Mouse (Mus musculus) CH12.LX (cell line): ENCODE results near the gene Kank3. TPM values are rescaled to one million over a fixed set of nuclear protein-coding genes. Genes with fewer than 3 reads are reported as not detected.

Experiments used
- DNase-seq: peaks from one replicate; pipeline ENCODE4 v3.0.0-alpha.2; 2013; ENCODE audit errors: extremely low read depth
- H3K27ac ChIP-seq: 2 replicates; pipeline ENCODE4 v1.5.1; 2012; ENCODE audit warnings: low read depth, mild to moderate bottlenecking, control low read depth, moderate library complexity; ENCODE audit not compliant: insufficient read depth
- H3K27me3 ChIP-seq: replicated peaks from 2 replicates; pipeline ENCODE3; 2012; ENCODE audit warnings: inconsistent platforms
- H3K36me3 ChIP-seq, 2 experiments: replicated peaks in 1 of 2; 2 replicates each; pipeline versions ENCODE3 to v1.6.1; 2012; ENCODE audit warnings: inconsistent platforms in 1 of 2, low read length in 1 of 2, mild to moderate bottlenecking in 1 of 2, mixed read lengths in 1 of 2, moderate library complexity in 1 of 2; ENCODE audit not compliant: control insufficient read depth in 1 of 2, insufficient read depth in 1 of 2
- H3K4me1 ChIP-seq, 2 experiments: 2 replicates each; pipeline ENCODE4 v1.6.1; 2012; ENCODE audit warnings: inconsistent platforms in 1 of 2, moderate library complexity in 1 of 2; ENCODE audit not compliant: insufficient read depth in 2 of 2, control insufficient read depth in 1 of 2
- H3K4me2 ChIP-seq: 2 replicates; pipeline ENCODE4 v1.6.1; 2012; ENCODE audit warnings: low read depth, mild to moderate bottlenecking, control low read depth; ENCODE audit not compliant: poor library complexity, insufficient read depth, severe bottlenecking
- H3K4me3 ChIP-seq, 3 experiments: fragments of 150-350 bp in 1 of 3; sonication (generic) in 1 of 3; replicated peaks in 1 of 3; 2 replicates each; pipeline versions ENCODE3 to v1.5.1; 2011 to 2012; ENCODE audit warnings: low read depth in 2 of 3, low read length in 2 of 3, mild to moderate bottlenecking in 2 of 3, moderate library complexity in 2 of 3, control low read depth in 1 of 3, improper control_type of control experiment in 1 of 3, inconsistent platforms in 1 of 3, mixed read lengths in 1 of 3; ENCODE audit not compliant: poor library complexity in 1 of 3
- H3K79me2 ChIP-seq: replicated peaks from 2 replicates; pipeline ENCODE4 v1.6.1; 2012; ENCODE audit warnings: mild to moderate bottlenecking, moderate library complexity; ENCODE audit not compliant: control insufficient read depth, poor library complexity, insufficient read depth, severe bottlenecking; ENCODE audit errors: extremely low read depth
- H3K9ac ChIP-seq: 2 replicates; pipeline ENCODE4 v1.6.1; 2012; ENCODE audit warnings: low read depth, mild to moderate bottlenecking, control low read depth, moderate library complexity; ENCODE audit not compliant: insufficient read depth
- H3K9me3 ChIP-seq: replicated peaks from 2 replicates; pipeline ENCODE3; 2012; ENCODE audit warnings: low read length, inconsistent platforms, mixed read lengths
- BHLHE40 ChIP-seq: IDR thresholded peaks from 2 replicates; pipeline ENCODE4 v1.6.1; 2011; ENCODE audit warnings: mild to moderate bottlenecking, low read depth, low read length, improper control_type of control experiment
- CHD1 ChIP-seq: IDR thresholded peaks from 2 replicates; pipeline ENCODE4 v1.6.1; 2012; ENCODE audit warnings: low read depth, low read length, improper control_type of control experiment, inconsistent platforms
- CHD2 ChIP-seq: IDR thresholded peaks from 2 replicates; pipeline ENCODE4 v1.6.1; 2011; ENCODE audit warnings: low read length, improper control_type of control experiment
- CTCF ChIP-seq, 2 experiments: IDR thresholded peaks in 1 of 2; conservative IDR thresholded peaks in 1 of 2; 2 replicates each; pipeline ENCODE4 v1.5.1; 2011 to 2012; ENCODE audit warnings: low read depth in 2 of 2, low read length in 2 of 2, improper control_type of control experiment in 1 of 2, inconsistent platforms in 1 of 2, mild to moderate bottlenecking in 1 of 2, moderate library complexity in 1 of 2
- E2F4 ChIP-seq: IDR thresholded peaks from 2 replicates; pipeline ENCODE4 v1.6.1; 2011; ENCODE audit warnings: low read depth, low read length, improper control_type of control experiment; ENCODE audit not compliant: insufficient replicate concordance
- ELF1 ChIP-seq: IDR thresholded peaks from 2 replicates; pipeline ENCODE4 v1.6.1; 2014; ENCODE audit warnings: low read depth, mild to moderate bottlenecking, inconsistent platforms, low read length, improper control_type of control experiment
- ETS1 ChIP-seq: conservative IDR thresholded peaks from 2 replicates; pipeline ENCODE4 v1.6.1; 2012; ENCODE audit warnings: low read depth, mild to moderate bottlenecking, inconsistent platforms, low read length, improper control_type of control experiment, moderate library complexity
- GABPA ChIP-seq: IDR thresholded peaks from 2 replicates; pipeline ENCODE4 v1.6.1; 2012; ENCODE audit warnings: low read depth, low read length, improper control_type of control experiment, inconsistent platforms; ENCODE audit not compliant: insufficient replicate concordance
- JUN ChIP-seq: IDR thresholded peaks from 2 replicates; pipeline ENCODE4 v1.6.1; 2011; ENCODE audit warnings: low read depth, mild to moderate bottlenecking, low read length, improper control_type of control experiment, moderate library complexity; ENCODE audit not compliant: insufficient read depth
- MAFK ChIP-seq: IDR thresholded peaks from 2 replicates; pipeline ENCODE4 v1.6.1; 2011; ENCODE audit warnings: low read length, improper control_type of control experiment; ENCODE audit not compliant: insufficient replicate concordance
- MAX ChIP-seq: IDR thresholded peaks from 2 replicates; pipeline ENCODE4 v1.6.1; 2011; ENCODE audit warnings: low read length, improper control_type of control experiment
- MAZ ChIP-seq: IDR thresholded peaks from 2 replicates; pipeline ENCODE4 v1.6.1; 2012; ENCODE audit warnings: low read depth, mild to moderate bottlenecking, inconsistent platforms, low read length, improper control_type of control experiment, moderate library complexity
- MEF2A ChIP-seq: IDR thresholded peaks from 2 replicates; pipeline ENCODE4 v1.6.1; 2014; ENCODE audit warnings: low read depth, mild to moderate bottlenecking, inconsistent platforms, low read length, improper control_type of control experiment, borderline replicate concordance
- NRF1 ChIP-seq: IDR thresholded peaks from 2 replicates; pipeline ENCODE4 v1.6.1; 2014; ENCODE audit warnings: low read depth, mild to moderate bottlenecking, inconsistent platforms, low read length, improper control_type of control experiment, moderate library complexity
- PAX5 ChIP-seq: IDR thresholded peaks from 2 replicates; pipeline ENCODE4 v1.6.1; 2012; ENCODE audit warnings: low read length, inconsistent platforms, mixed read lengths
- POLR2A ChIP-seq: IDR thresholded peaks from 2 replicates; pipeline ENCODE4 v1.6.1; 2011; ENCODE audit warnings: low read depth, mild to moderate bottlenecking, improper control_type of control experiment, low read length
- POLR2AphosphoS2 ChIP-seq: IDR thresholded peaks from 2 replicates; pipeline ENCODE4 v1.6.1; 2011; ENCODE audit warnings: low read depth, low read length, improper control_type of control experiment
- RCOR1 ChIP-seq: conservative IDR thresholded peaks from 2 replicates; pipeline ENCODE4 v1.6.1; 2012; ENCODE audit warnings: low read depth, mild to moderate bottlenecking, inconsistent platforms, low read length, improper control_type of control experiment
- SIN3A ChIP-seq: IDR thresholded peaks from 2 replicates; pipeline ENCODE4 v1.6.1; 2012; ENCODE audit warnings: low read length, improper control_type of control experiment, inconsistent platforms
- SMC3 ChIP-seq: IDR thresholded peaks from 2 replicates; pipeline ENCODE4 v1.6.1; 2011; ENCODE audit warnings: low read depth, low read length, improper control_type of control experiment
- TBP ChIP-seq: conservative IDR thresholded peaks from 2 replicates; pipeline ENCODE4 v1.6.1; 2011; ENCODE audit warnings: low read depth, low read length, improper control_type of control experiment
- TCF12 ChIP-seq: IDR thresholded peaks from 2 replicates; pipeline ENCODE4 v1.6.1; 2014; ENCODE audit warnings: low read depth, mild to moderate bottlenecking, inconsistent platforms, low read length, improper control_type of control experiment
- UBTF ChIP-seq: IDR thresholded peaks from 2 replicates; pipeline ENCODE4 v1.6.1; 2012; ENCODE audit warnings: low read depth, mild to moderate bottlenecking, inconsistent platforms, low read length, improper control_type of control experiment, moderate library complexity
- USF1 ChIP-seq: IDR thresholded peaks from 2 replicates; pipeline ENCODE4 v1.6.1; 2014; ENCODE audit warnings: low read depth, mild to moderate bottlenecking, inconsistent platforms, low read length, improper control_type of control experiment
- USF2 ChIP-seq: conservative IDR thresholded peaks from 2 replicates; pipeline ENCODE4 v1.6.1; 2011; ENCODE audit warnings: low read depth, low read length, improper control_type of control experiment
- ZC3H11A ChIP-seq: IDR thresholded peaks from 2 replicates; pipeline ENCODE4 v1.6.1; 2012; ENCODE audit warnings: low read depth, mild to moderate bottlenecking, inconsistent platforms, low read length, improper control_type of control experiment
- ZKSCAN1 ChIP-seq: IDR thresholded peaks from 2 replicates; pipeline ENCODE4 v1.6.1; 2012; ENCODE audit warnings: low read depth, inconsistent platforms, low read length, improper control_type of control experiment, borderline replicate concordance
- ZNF384 ChIP-seq: IDR thresholded peaks from 2 replicates; pipeline ENCODE4 v1.6.1; 2012; ENCODE audit warnings: low read depth, low read length, improper control_type of control experiment, inconsistent platforms
- dilution Hi-C: fragments of 300-500 bp; cut with MboI; formaldehyde crosslinking; loops from 2 replicates; pipeline ENCODE4 v1.14.3; 2020; ENCODE audit warnings: low sequenced_read_pairs; ENCODE audit not compliant: extremely low pct_unique_long_range_greater_than_20kb, extremely low pct_ligation_motif_present
- in situ Hi-C: fragments of 300-500 bp; cut with MboI; formaldehyde crosslinking; loops from 3 replicates; pipeline ENCODE4 v1.14.3; 2019; ENCODE audit warnings: low sequenced_read_pairs, low pct_ligation_motif_present, low pct_unique_long_range_greater_than_20kb, mixed read lengths
- polyA plus RNA-seq: library from polyadenylated mRNA; unstranded; fragments of >175 nt; gene quantifications from 2 replicates; pipeline ENCODE4 v1.2.1, GENCODE M21; 2012; ENCODE audit warnings: low read depth; ENCODE audit not compliant: insufficient read length
- total RNA-seq, 2 experiments: library from RNA; depleted of rRNA; stranded (reverse); fragments of 300-350 nt in 1 of 2; fragments of >200 nt in 1 of 2; gene quantifications; 2 replicates each; pipeline ENCODE4 v1.2.3; 2012 to 2014

The Kank3 gene
- 10.8 and 15.7 TPM in 2 replicates for total RNA-seq (2012; rRNA removed)
- 0.50 and 0.81 TPM in 2 replicates for total RNA-seq (2014; rRNA removed)
- 0.78 and 1.8 TPM in 2 replicates for polyA plus RNA-seq

GRCm38 (mm10) chr17:33810334-33811141 is at the start of gene Kank3:
TSS of gene Kank3 (plus strand) at chr17:33810519.
- H3K27ac ChIP-seq = no peak within 1 kb of the TSS

GRCm38 (mm10) chr17:33766389-33766788 is 43.9 kb upstream of the Kank3 start:
- Histone ChIP-seq H3K27ac (no peak overlapping the region), H3K4me1 (peaks cover 0 to 4% of the 10 kb centered on the region in 2 experiments; a peak in 1 of 4 replicates), H3K36me3 (no peaks in the 10 kb centered on the region), H3K4me3 (no peak overlapping the region), H3K27me3 (no peaks in the 10 kb centered on the region), H3K79me2 (no peaks in the 10 kb centered on the region), H3K9ac (no peak overlapping the region), H3K9me3 (no peaks in the 10 kb centered on the region), H3K4me2 (no peak overlapping the region)
- DNase-seq = no peak
- dilution Hi-C loops (no loop called here), in situ Hi-C loops (no loop called here)
- TF ChIP-seq RCOR1 (no peak), POLR2A (no peak), CHD1 (no peak), USF2 (no peak), MAFK (no peak), MEF2A (no peak), GABPA (no peak), PAX5 (no peak), SIN3A (no peak), MAX (no peak), ELF1 (no peak), ETS1 (no peak), TBP (no peak), ZKSCAN1 (no peak), CTCF (conservative IDR thresholded peaks at IDR 0.05 in 1 of 2, IDR thresholded peaks at IDR 0.05 in 1 of 2; ENCODE audit: low read depth in 2 of 2, low read length in 2 of 2) (no peak)

More at GRCm38 (mm10) chr17:33810334-33811141, at the start of gene Kank3:
- dilution Hi-C loops = no loop called here
- H3K79me2 ChIP-seq = no peaks in the 10 kb centered on the region
- H3K9ac ChIP-seq = peak within 1 kb of the TSS; percentile 25; the same call in 1 of the 2 replicates
- no peaks in the 10 kb centered on the region for H3K9me3 ChIP-seq
- DNase-seq = peak; percentile 84
- H3K27me3 ChIP-seq = peaks cover 7% of the 10 kb centered on the region
- H3K36me3 ChIP-seq = peaks cover 0 to 3% of the 10 kb centered on the region in 2 experiments
- H3K4me1 ChIP-seq = peaks cover 10 to 19% of the 10 kb centered on the region in 2 experiments
- H3K4me2 ChIP-seq = peak within 1 kb of the TSS; percentile 59
- H3K4me3 ChIP-seq = peak within 1 kb of the TSS in 2 of 3 experiments; percentile 44 to 63
- in situ Hi-C loops = no loop called here
- TF ChIP-seq E2F4 = no peak
- 0 out of 2 replicates have a peak, but pooled peaks have one; percentile 30 for TF ChIP-seq SIN3A
- peak; percentile 69 for TF ChIP-seq BHLHE40
- TF ChIP-seq CHD2 = peak; percentile 94
- no peak for TF ChIP-seq SMC3
- TF ChIP-seq GABPA = no peak
- peak; percentile 65; the same call in 1 of the 2 replicates for TF ChIP-seq MAZ
- TF ChIP-seq POLR2A = peak; percentile 51; the same call in 1 of the 2 replicates
- 0 out of 2 replicates have a peak, but pooled peaks have one; percentile 35 for TF ChIP-seq NRF1
- no peak for TF ChIP-seq ETS1
- no peak for TF ChIP-seq ZKSCAN1
- no peak for TF ChIP-seq CTCF (conservative IDR thresholded peaks at IDR 0.05 in 1 of 2, IDR thresholded peaks at IDR 0.05 in 1 of 2; ENCODE audit: low read depth in 2 of 2, low read length in 2 of 2)
- TF ChIP-seq TBP = peak; percentile 84
- no peak for TF ChIP-seq UBTF
- no peak for TF ChIP-seq TCF12
- TF ChIP-seq JUN = no peak
- TF ChIP-seq ELF1 = 0 out of 2 replicates have a peak, but pooled peaks have one; percentile 16
- no peak for TF ChIP-seq POLR2AphosphoS2
- no peak for TF ChIP-seq ZC3H11A
- no peak for TF ChIP-seq USF1
- no peak for TF ChIP-seq ZNF384
